Mouse (Mus musculus): ENCODE data around the gene Harbi1.

GRCm38 (mm10) chr2:91723951-91724350 is 13.3 kb downstream of the Harbi1 start:
- TF ChIP-seq CTCF (IDR thresholded peaks at IDR 0.05; ENCODE audit: control insufficient read depth, insufficient read depth, low read length) (no peak), POLR2A (IDR thresholded peaks at IDR 0.05; ENCODE audit: borderline replicate concordance, control insufficient read depth, low read depth, low read length) (no peak)

Data from bone marrow, adult 2 months (tissue).